Comparison of ENCODE assay signal across 23 mouse cellular contexts in genomic region chr8:91529699-91530098, GRCm38 (mm10).
DNase-seq lines count a peak whose midpoint lies in the region; ATAC-seq lines count a peak whose summit lies in the region.
"Had no signal": no experiment of that assay in that cellular context is flagged by ENCODE, and none has a peak within 500 bp of the region (broad histone marks: within the 10 kb centered on the region; RNA-seq: fewer than 3 reads in every experiment).

No protein-coding gene starts in this region.

- H3K27ac ChIP-seq in intestine, embryonic 16.5 days (ENCODE audit: low read length): no peak overlapping the region
- H3K27ac ChIP-seq in intestine, embryonic 15.5 days: no peak overlapping the region
- no peak overlapping the region for H3K27ac ChIP-seq in liver, embryonic 16.5 days (ENCODE audit: low read length)
- no peak overlapping the region for H3K27ac ChIP-seq in midbrain, embryonic 16.5 days (ENCODE audit: low read length)
- H3K27ac ChIP-seq in kidney, embryonic 16.5 days (ENCODE audit: low read length): no peak overlapping the region
- H3K27ac ChIP-seq: embryonic facial prominence, embryonic 10.5 days; embryonic facial prominence, embryonic 15.5 days; kidney, postnatal 0 days; limb, embryonic 10.5 days; limb, embryonic 15.5 days; neural tube, embryonic 13.5 days had no signal

- no peaks in the 10 kb centered on the region for H3K9me3 ChIP-seq in intestine, embryonic 16.5 days (ENCODE audit: control insufficient read depth, low read length)
- no peaks in the 10 kb centered on the region for H3K9me3 ChIP-seq in intestine, embryonic 15.5 days
- H3K9me3 ChIP-seq in liver, embryonic 16.5 days (replicated peaks; ENCODE audit: control insufficient read depth, low read length): no peaks in the 10 kb centered on the region
- no peaks in the 10 kb centered on the region for H3K9me3 ChIP-seq in midbrain, embryonic 16.5 days (replicated peaks; ENCODE audit: control insufficient read depth, low read length, poor library complexity, severe bottlenecking)
- H3K9me3 ChIP-seq in kidney, embryonic 16.5 days (ENCODE audit: low read length): no peaks in the 10 kb centered on the region
- H3K9me3 ChIP-seq: embryonic facial prominence, embryonic 10.5 days; embryonic facial prominence, embryonic 15.5 days; G1E; limb, embryonic 10.5 days; limb, embryonic 15.5 days; neural tube, embryonic 13.5 days had no signal

- 71% methylated on average over 5 of the region's 5 CpGs for WGBS in intestine, embryonic 16.5 days
- 75% methylated on average over 5 of the region's 5 CpGs for WGBS in intestine, embryonic 15.5 days
- WGBS in liver, embryonic 16.5 days (ENCODE audit: insufficient replicate concordance): 58% methylated on average over 5 of the region's 5 CpGs
- 89% methylated on average over 5 of the region's 5 CpGs for WGBS in midbrain, embryonic 16.5 days
- 91% methylated on average over 5 of the region's 5 CpGs for WGBS in kidney, embryonic 16.5 days

- H3K9ac ChIP-seq in intestine, embryonic 16.5 days (ENCODE audit: low read depth, low read length): no peak overlapping the region
- no peak overlapping the region for H3K9ac ChIP-seq in intestine, embryonic 15.5 days
- no peak overlapping the region for H3K9ac ChIP-seq in liver, embryonic 16.5 days (ENCODE audit: low read depth, low read length)
- H3K9ac ChIP-seq in midbrain, embryonic 16.5 days (ENCODE audit: low read depth, low read length): no peak overlapping the region
- no peak overlapping the region for H3K9ac ChIP-seq in kidney, embryonic 16.5 days (replicated peaks; ENCODE audit: low read length)
- H3K9ac ChIP-seq: embryonic facial prominence, embryonic 15.5 days; limb, embryonic 15.5 days; lung, embryonic 14.5 days; neural tube, embryonic 13.5 days had no signal

- H3K4me2 ChIP-seq in intestine, embryonic 16.5 days (ENCODE audit: low read depth, low read length): no peak overlapping the region
- H3K4me2 ChIP-seq in intestine, embryonic 15.5 days (replicated peaks): no peak overlapping the region
- H3K4me2 ChIP-seq in liver, embryonic 16.5 days (ENCODE audit: low read depth, low read length): no peak overlapping the region
- H3K4me2 ChIP-seq in midbrain, embryonic 16.5 days (ENCODE audit: low read length): no peak overlapping the region
- no peak overlapping the region for H3K4me2 ChIP-seq in kidney, embryonic 16.5 days (replicated peaks; ENCODE audit: low read depth, low read length)
- H3K4me2 ChIP-seq: embryonic facial prominence, embryonic 15.5 days; limb, embryonic 15.5 days; lung, embryonic 14.5 days; midbrain, embryonic 11.5 days; neural tube, embryonic 13.5 days had no signal

- H3K36me3 ChIP-seq in intestine, embryonic 16.5 days (ENCODE audit: control insufficient read depth, insufficient read depth, low read length): no peaks in the 10 kb centered on the region
- H3K36me3 ChIP-seq in intestine, embryonic 15.5 days: no peaks in the 10 kb centered on the region
- H3K36me3 ChIP-seq in liver, embryonic 16.5 days (ENCODE audit: control insufficient read depth, insufficient read depth): no peaks in the 10 kb centered on the region
- H3K36me3 ChIP-seq in midbrain, embryonic 16.5 days (ENCODE audit: control insufficient read depth, insufficient read depth, low read length): no peaks in the 10 kb centered on the region
- H3K36me3 ChIP-seq in kidney, embryonic 16.5 days (ENCODE audit: insufficient read depth, low read length): no peaks in the 10 kb centered on the region
- H3K36me3 ChIP-seq: embryonic facial prominence, embryonic 10.5 days; embryonic facial prominence, embryonic 15.5 days; limb, embryonic 10.5 days; limb, embryonic 15.5 days; neural tube, embryonic 13.5 days had no signal

- DNase-seq in 3T3-L1 (ENCODE audit: low read depth, low spot score) (peak; percentile 61), NIH3T3 (ENCODE audit: low read depth) (peak; percentile 26)
- no peak for DNase-seq in embryo, embryonic 11 days
- DNase-seq: cerebellum, adult 2 months; cerebellum, postnatal 14 days; gastrocnemius, postnatal 14 days; kidney, adult 18-20 months; layer of hippocampus, postnatal 36 days had no signal

- ATAC-seq in intestine, embryonic 16.5 days: peak; percentile 54
- ATAC-seq in intestine, embryonic 15.5 days: no peak
- ATAC-seq in liver, embryonic 16.5 days (ENCODE audit: low read depth): peak; percentile 80
- no peak for ATAC-seq in midbrain, embryonic 16.5 days
- ATAC-seq in kidney, embryonic 16.5 days (ENCODE audit: low FRiP score, low TSS enrichment): no peak
- ATAC-seq: forebrain, embryonic 14.5 days had no signal

- H3K4me1 ChIP-seq in intestine, embryonic 16.5 days (ENCODE audit: control insufficient read depth, insufficient read depth, low read length): peaks cover 11% of the 10 kb centered on the region
- no peaks in the 10 kb centered on the region for H3K4me1 ChIP-seq in intestine, embryonic 15.5 days (replicated peaks)
- H3K4me1 ChIP-seq in liver, embryonic 16.5 days (ENCODE audit: control insufficient read depth, low read depth, low read length): peaks cover 8% of the 10 kb centered on the region
- H3K4me1 ChIP-seq in midbrain, embryonic 16.5 days (ENCODE audit: control insufficient read depth, insufficient read depth, low read length): peaks cover 25% of the 10 kb centered on the region
- H3K4me1 ChIP-seq in kidney, embryonic 16.5 days (ENCODE audit: insufficient read depth, low read length): peaks cover 33% of the 10 kb centered on the region

- no peak overlapping the region for H3K4me3 ChIP-seq in intestine, embryonic 16.5 days (ENCODE audit: low read length)
- H3K4me3 ChIP-seq in intestine, embryonic 15.5 days (replicated peaks): no peak overlapping the region
- H3K4me3 ChIP-seq in liver, embryonic 16.5 days (ENCODE audit: low read depth, low read length): no peak overlapping the region
- H3K4me3 ChIP-seq in midbrain, embryonic 16.5 days (ENCODE audit: low read depth, low read length): no peak overlapping the region
- no peak overlapping the region for H3K4me3 ChIP-seq in kidney, embryonic 16.5 days (ENCODE audit: low read length)
- H3K4me3 ChIP-seq: embryonic facial prominence, embryonic 10.5 days; embryonic facial prominence, embryonic 15.5 days; limb, embryonic 10.5 days; limb, embryonic 15.5 days; neural tube, embryonic 13.5 days had no signal

- no peaks in the 10 kb centered on the region for H3K27me3 ChIP-seq in intestine, embryonic 16.5 days (replicated peaks; ENCODE audit: control insufficient read depth, insufficient read depth, low read length)
- no peaks in the 10 kb centered on the region for H3K27me3 ChIP-seq in intestine, embryonic 15.5 days (replicated peaks)
- no peaks in the 10 kb centered on the region for H3K27me3 ChIP-seq in liver, embryonic 16.5 days (ENCODE audit: control insufficient read depth, insufficient read depth, low read depth, low read length)
- no peaks in the 10 kb centered on the region; the same call in 1 of the 2 replicates for H3K27me3 ChIP-seq in midbrain, embryonic 16.5 days (ENCODE audit: control insufficient read depth, insufficient read depth, low read depth, low read length)
- H3K27me3 ChIP-seq in kidney, embryonic 16.5 days (ENCODE audit: insufficient read depth, low read length): 0 out of 2 replicates have a peak, but pooled peaks cover 2% of the 10 kb centered on the region
- H3K27me3 ChIP-seq: embryonic facial prominence, embryonic 15.5 days had no signal

Comparison
In these comparisons a context has a peak if more than half of its experiments do, and no peak if none do; other contexts are left out.
1. ATAC-seq: peak in intestine, embryonic 16.5 days (single experiment) and liver, embryonic 16.5 days (single experiment); none in intestine, embryonic 15.5 days (single experiment), midbrain, embryonic 16.5 days (single experiment) and kidney, embryonic 16.5 days (single experiment).